Mouse (Mus musculus) hindbrain, embryonic 14.5 days (tissue): ENCODE results near the gene Rtf2. TPM values are rescaled to one million over a fixed set of nuclear protein-coding genes. Genes with fewer than 3 reads are reported as not detected.

Experiments
- ATAC-seq: fragments of 200-750 bp; cut with Nextera tagmentation; 2 replicates; pipeline ENCODE4 v1.8.0; 2017; ENCODE audit warnings: moderate number of reproducible peaks, mild to moderate bottlenecking, moderate TSS enrichment, moderate library complexity; ENCODE audit not compliant: low FRiP score
- DNase-seq: peaks from one replicate; pipeline ENCODE4 v3.0.0-alpha.2; 2015; ENCODE audit warnings: low spot score
- H3K27ac ChIP-seq: fragments of 300-500 bp; sonication (generic); 2 replicates; pipeline ENCODE4 v1.5.1; 2014; ENCODE audit warnings: mild to moderate bottlenecking, moderate library complexity
- H3K27me3 ChIP-seq: fragments of 300-500 bp; sonication (generic); 2 replicates; pipeline ENCODE4 v1.6.1; 2014; ENCODE audit warnings: mild to moderate bottlenecking, low read length, mixed read lengths; ENCODE audit not compliant: control insufficient read depth, insufficient read depth
- H3K36me3 ChIP-seq: fragments of 300-500 bp; sonication (generic); replicated peaks from 2 replicates; pipeline ENCODE4 v1.6.1; 2014; ENCODE audit not compliant: control insufficient read depth, insufficient read depth
- H3K4me1 ChIP-seq: fragments of 300-500 bp; sonication (generic); replicated peaks from 2 replicates; pipeline ENCODE4 v1.6.1; 2014; ENCODE audit warnings: antibody characterized with exemption, low read length, mixed read lengths; ENCODE audit not compliant: control insufficient read depth, insufficient read depth
- H3K4me2 ChIP-seq: fragments of 300-500 bp; sonication (generic); replicated peaks from 2 replicates; pipeline ENCODE4 v1.6.1; 2014; ENCODE audit warnings: mild to moderate bottlenecking, moderate library complexity
- H3K4me3 ChIP-seq: fragments of 300-500 bp; sonication (generic); replicated peaks from 2 replicates; pipeline ENCODE4 v1.5.1; 2014; ENCODE audit warnings: mild to moderate bottlenecking, low read length
- H3K9ac ChIP-seq: fragments of 300-500 bp; sonication (generic); 2 replicates; pipeline ENCODE4 v1.6.1; 2014
- H3K9me3 ChIP-seq: fragments of 300-500 bp; sonication (generic); 2 replicates; pipeline ENCODE4 v1.6.1; 2016; ENCODE audit warnings: low read length; ENCODE audit not compliant: control insufficient read depth
- WGBS: fragments of 180-500 bp; shearing (Covaris S2); extraction: QIAGEN DNeasy Blood & Tissue Kit; methylation state at CpG from one replicate; pipeline ENCODE4 v1.1.7; 2014; 5-methylcytosine and 5-hydroxymethylcytosine counted together
- polyA plus RNA-seq: library from polyadenylated mRNA; unstranded; fragments of >200 nt; fragmentation: Nextera tagmentation; extraction: Ambion mirVana; gene quantifications from 2 replicates; pipeline ENCODE4 v1.2.1, GENCODE M21; 2014

The Rtf2 gene
- polyA plus RNA-seq, 1 experiment from 2014 or later, result 91.7 TPM

DNA sequence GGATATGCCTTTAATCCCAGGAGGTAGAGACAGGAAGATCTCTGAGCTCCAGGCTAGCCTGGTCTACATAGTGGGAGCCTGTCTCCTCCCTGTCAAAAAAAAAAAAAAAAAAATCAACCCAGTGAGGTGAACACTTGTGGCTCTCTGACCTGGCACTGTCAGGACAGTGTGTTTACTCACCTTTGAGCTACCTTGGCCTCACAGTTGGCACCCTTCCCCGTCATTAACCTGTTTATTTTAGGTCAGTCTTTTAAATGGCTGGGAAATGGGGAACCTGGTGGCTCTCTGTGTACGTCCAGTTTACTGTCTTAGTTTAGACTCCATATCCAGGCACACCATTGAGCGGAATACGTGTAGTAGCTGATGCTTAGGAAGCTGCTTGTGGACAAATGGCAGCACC is 11.7 kb downstream of the Rtf2 start:
- no peak for ATAC-seq
- peaks cover 78% of the 10 kb centered on the region for H3K36me3 ChIP-seq
- 94% methylated on average over 4 of the region's 4 CpGs for WGBS

DNA sequence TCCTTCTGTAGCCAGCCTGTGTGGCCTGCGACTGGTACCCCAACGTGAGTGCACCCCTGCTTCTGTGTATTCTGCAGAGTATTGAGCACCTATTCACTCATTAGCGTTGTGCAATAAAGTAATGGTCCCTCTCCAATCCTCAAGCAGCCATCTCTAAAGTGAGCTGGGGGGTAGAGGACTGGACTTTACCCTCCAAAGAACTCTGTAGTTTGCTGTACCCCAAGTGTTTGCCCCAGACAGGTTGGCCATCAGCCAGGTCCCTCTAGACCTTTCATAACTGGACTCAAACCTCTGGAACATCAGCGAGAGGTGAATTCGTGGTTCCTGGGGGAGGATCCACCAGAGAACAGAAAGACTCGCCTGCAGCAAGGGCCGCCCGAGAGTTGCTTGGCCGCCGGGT is 12.1 kb downstream of the Rtf2 start:
- no peaks in the 10 kb centered on the region for H3K4me1 ChIP-seq
- H3K9ac ChIP-seq, result no peak overlapping the region
- ATAC-seq, result no peak
- 95% methylated on average over 10 of the region's 10 CpGs for WGBS
- no peak overlapping the region for H3K27ac ChIP-seq
- no peaks in the 10 kb centered on the region for H3K27me3 ChIP-seq
- DNase-seq, result no peak
- H3K4me2 ChIP-seq, result no peak overlapping the region
- H3K9me3 ChIP-seq, result no peaks in the 10 kb centered on the region
- peaks cover 78% of the 10 kb centered on the region for H3K36me3 ChIP-seq
- H3K4me3 ChIP-seq, result no peak overlapping the region

More for the DNA sequence above, 11.7 kb downstream of the Rtf2 start:
- Histone ChIP-seq H3K4me2 (no peak overlapping the region), H3K27ac (no peak overlapping the region), H3K4me1 (no peaks in the 10 kb centered on the region), H3K27me3 (no peaks in the 10 kb centered on the region), H3K9me3 (no peaks in the 10 kb centered on the region), H3K9ac (no peak overlapping the region), H3K4me3 (no peak overlapping the region)
- no peak for DNase-seq

DNA sequence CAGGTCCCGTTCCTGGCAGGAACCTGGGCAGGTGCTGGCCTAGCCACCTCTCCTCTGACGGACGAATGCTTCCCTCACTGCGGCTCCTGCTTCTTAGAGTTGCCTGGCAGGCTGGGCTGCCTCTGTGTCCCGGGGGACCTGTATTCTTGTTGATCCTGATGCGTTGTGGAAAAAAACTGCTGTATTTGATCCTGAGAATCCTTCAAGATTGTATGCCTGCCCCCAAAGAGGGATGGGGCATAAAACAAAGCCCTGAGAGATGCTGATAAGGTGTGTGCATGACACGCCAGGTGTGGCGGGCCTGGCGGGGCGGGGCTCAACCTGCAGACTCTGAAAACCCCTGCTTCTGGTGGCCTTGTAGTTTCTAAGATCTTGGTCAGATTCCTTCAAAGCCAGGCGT is 18.1 kb downstream of the Rtf2 start, which contains the start of gene Gcnt7:
Gene Gcnt7 (minus strand): TSS at position 101 of the 400 bp plus-strand sequence.
- 88% methylated on average over 11 of the region's 11 CpGs for WGBS
- Histone ChIP-seq H3K9ac (no peak within 1 kb of the TSS), H3K27ac (no peak within 1 kb of the TSS), H3K4me1 (no peaks in the 10 kb centered on the region), H3K36me3 (peaks cover 50% of the 10 kb centered on the region), H3K27me3 (no peaks in the 10 kb centered on the region), H3K4me3 (no peak within 1 kb of the TSS), H3K4me2 (no peak within 1 kb of the TSS), H3K9me3 (no peaks in the 10 kb centered on the region)
- DNase-seq (no peak), ATAC-seq (no peak)

DNA sequence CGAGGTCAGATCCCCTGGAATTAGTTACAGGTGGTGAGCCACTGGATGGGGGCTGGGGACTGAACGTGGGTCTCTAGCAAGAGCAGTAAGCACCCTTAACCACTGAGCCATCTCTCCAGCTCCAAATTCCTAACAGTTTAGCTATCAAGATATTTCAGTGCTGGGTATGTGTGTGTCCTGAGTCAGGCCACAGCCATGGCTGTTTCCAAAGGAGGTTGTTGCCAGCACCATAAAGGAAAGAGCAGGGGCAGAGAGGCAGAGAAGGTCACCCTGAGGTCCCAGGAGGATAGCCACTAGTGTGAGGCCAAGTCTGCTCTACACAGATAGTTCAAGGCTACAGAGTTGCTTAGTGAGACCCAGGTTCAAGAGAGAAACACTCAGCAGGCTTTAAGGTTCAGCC is 20.3 kb downstream of the Rtf2 start:
- Histone ChIP-seq H3K4me3 (no peak overlapping the region), H3K9ac (no peak overlapping the region), H3K9me3 (no peaks in the 10 kb centered on the region), H3K4me2 (no peak overlapping the region), H3K36me3 (peaks cover 60% of the 10 kb centered on the region), H3K27me3 (no peaks in the 10 kb centered on the region), H3K27ac (no peak overlapping the region), H3K4me1 (no peaks in the 10 kb centered on the region)
- DNase-seq (no peak), ATAC-seq (no peak)
- 84% methylated on average over 2 of the region's 2 CpGs for WGBS

DNA sequence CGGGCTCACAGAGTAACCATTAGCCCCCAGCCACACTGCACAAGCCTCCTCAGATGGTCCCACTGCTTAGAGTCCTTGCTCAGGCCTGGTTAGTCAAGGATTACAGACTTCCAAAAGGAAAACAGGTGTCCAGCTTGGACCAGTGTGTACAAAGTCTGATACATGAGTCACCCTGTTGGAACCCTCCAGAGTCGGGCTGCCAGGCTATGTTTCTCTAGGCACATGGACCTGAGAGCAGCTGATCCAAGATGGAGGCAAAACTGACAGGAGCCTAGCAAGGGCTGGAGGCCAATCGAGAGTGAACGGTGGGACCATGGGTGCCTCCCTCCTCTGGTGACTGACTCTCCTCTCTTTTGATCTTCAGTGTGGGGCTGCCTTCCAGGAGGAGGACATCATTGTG is 22.5 kb downstream of the Rtf2 start:
- H3K9ac ChIP-seq, result no peak overlapping the region
- H3K36me3 ChIP-seq, result peaks cover 69% of the 10 kb centered on the region
- no peak overlapping the region for H3K4me2 ChIP-seq
- H3K4me1 ChIP-seq, result no peaks in the 10 kb centered on the region
- no peak overlapping the region for H3K27ac ChIP-seq
- ATAC-seq, result no peak
- DNase-seq, result no peak
- H3K27me3 ChIP-seq, result no peaks in the 10 kb centered on the region
- WGBS, result 97% methylated on average over 4 of the region's 4 CpGs
- H3K4me3 ChIP-seq, result no peak overlapping the region
- H3K9me3 ChIP-seq, result no peaks in the 10 kb centered on the region

DNA sequence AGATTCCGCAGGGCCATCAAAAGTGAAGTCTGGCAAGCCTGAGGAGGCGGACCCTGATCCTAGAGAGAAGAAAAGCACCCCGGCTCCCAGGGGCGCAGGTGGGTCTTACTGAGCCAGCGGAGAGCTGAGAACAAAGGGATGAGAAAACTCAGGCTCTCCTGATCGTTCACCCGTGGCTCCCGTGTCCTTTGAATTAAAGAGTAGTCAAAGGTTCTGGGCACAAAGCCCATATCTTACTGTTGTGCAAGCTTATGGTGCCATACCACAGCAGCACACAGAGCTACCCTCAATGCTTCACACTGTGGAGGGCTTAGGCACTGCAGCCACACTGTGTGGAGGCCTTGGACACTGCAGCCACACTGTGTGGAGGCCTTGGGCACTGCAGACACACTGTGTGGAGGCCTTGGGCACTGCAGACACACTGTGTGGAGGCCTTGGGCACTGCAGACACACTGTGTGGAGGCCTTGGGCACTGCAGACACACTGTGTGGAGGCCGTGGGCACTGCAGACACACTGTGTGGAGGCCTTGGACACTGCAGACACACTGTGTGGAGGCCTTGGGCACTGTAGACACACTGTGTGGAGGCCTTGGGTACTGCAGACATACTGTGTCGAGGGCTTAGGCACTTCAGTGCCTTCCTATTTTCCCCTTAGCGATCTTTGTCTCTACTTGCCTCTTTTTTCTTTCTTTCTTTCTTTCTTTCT is 26.2 kb downstream of the Rtf2 start:
- Histone ChIP-seq H3K4me3 (no peak overlapping the region), H3K9ac (no peak overlapping the region), H3K4me2 (no peak overlapping the region), H3K4me1 (no peaks in the 10 kb centered on the region), H3K9me3 (no peaks in the 10 kb centered on the region), H3K36me3 (peaks cover 81% of the 10 kb centered on the region), H3K27me3 (no peaks in the 10 kb centered on the region), H3K27ac (no peak overlapping the region)
- DNase-seq, result no peak
- no peak for ATAC-seq
- WGBS, result 75% methylated on average over 11 of the region's 11 CpGs

DNA sequence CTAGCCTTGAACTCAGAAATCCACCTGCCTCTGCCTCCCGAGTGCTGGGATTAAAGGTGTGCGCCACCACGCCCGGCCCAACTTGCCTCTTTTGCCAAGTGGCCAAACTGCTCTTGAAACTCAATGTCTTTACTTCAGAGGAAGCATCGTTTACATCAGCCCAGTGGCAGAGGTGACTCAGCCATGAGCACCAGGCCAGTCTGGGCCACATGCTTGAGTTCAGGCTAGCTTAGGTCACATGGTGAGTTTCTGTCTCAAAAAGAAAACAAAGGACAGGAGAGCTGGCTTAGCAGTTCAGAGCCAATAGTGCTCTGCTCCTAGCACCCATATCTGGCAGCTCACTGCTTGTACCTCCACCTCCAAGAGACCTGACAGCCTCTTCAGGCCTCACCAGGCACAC is 26.9 kb downstream of the Rtf2 start:
- Histone ChIP-seq H3K27me3 (no peaks in the 10 kb centered on the region), H3K9me3 (no peaks in the 10 kb centered on the region), H3K4me1 (no peaks in the 10 kb centered on the region), H3K36me3 (peaks cover 75% of the 10 kb centered on the region), H3K27ac (no peak overlapping the region), H3K4me2 (no peak overlapping the region), H3K9ac (no peak overlapping the region), H3K4me3 (no peak overlapping the region)
- no peak for ATAC-seq
- DNase-seq, result no peak
- 94% methylated on average over 5 of the region's 5 CpGs for WGBS

DNA sequence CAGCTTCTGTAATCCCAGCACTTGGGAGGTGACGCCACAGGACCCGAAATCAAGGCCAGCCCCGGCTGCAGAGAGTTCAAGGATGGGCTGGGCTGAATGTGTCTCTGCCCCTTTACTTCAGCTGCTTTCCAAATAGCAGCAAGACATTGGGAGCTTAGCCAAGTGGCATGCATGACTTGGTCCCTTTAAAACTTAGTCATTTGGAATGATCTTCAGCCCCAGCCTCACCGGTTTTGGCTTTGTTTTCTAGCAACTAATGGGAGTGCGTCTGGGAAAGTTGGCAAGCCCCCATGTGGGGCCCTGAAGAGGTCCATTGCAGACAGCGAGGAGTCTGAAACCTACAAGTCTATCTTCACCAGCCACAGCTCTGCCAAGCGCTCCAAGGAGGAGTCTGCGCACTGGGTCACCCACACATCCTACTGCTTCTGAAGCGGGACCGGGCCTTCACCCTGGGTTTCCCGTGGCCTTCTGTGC is 28.0 kb downstream of the Rtf2 start:
- Histone ChIP-seq H3K4me3 (no peak overlapping the region), H3K4me1 (no peaks in the 10 kb centered on the region), H3K9ac (no peak overlapping the region), H3K36me3 (peaks cover 65% of the 10 kb centered on the region), H3K4me2 (no peak overlapping the region), H3K27ac (no peak overlapping the region), H3K9me3 (no peaks in the 10 kb centered on the region), H3K27me3 (no peaks in the 10 kb centered on the region)
- 68% methylated on average over 11 of the region's 11 CpGs for WGBS
- ATAC-seq (peak; percentile 69; the same call in 1 of the 2 replicates), DNase-seq (peak; percentile 74)

DNA sequence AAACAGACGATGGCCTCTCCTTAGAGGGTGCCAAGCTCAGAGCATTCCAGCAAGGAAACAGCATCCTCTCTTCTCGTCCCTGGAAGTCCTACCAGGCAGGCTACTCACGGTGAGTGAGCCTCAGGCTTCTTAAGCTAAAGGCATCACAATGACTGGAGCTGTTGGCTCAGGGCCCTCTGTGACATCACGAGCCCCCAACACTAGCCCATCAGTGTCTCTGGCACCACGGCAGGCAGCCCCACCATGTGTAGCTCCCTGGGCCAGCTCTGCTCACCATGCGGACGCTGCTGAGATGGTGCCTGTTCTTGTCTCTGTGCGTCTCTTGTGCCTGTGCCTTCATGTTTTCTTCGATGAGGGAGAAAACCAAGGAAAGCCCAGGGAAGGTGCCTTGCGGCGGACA is 32.0 kb downstream of the Rtf2 start, which contains the start of gene Fam209:
Gene Fam209 (plus strand): TSS at position 203 of the 400 bp plus-strand sequence.
- WGBS, result 89% methylated on average over 11 of the region's 11 CpGs
- no peak for ATAC-seq
- no peak within 1 kb of the TSS for H3K27ac ChIP-seq
- H3K9ac ChIP-seq, result no peak within 1 kb of the TSS
- H3K4me3 ChIP-seq, result no peak within 1 kb of the TSS
- no peaks in the 10 kb centered on the region for H3K9me3 ChIP-seq
- DNase-seq, result no peak
- H3K4me2 ChIP-seq, result no peak within 1 kb of the TSS
- no peaks in the 10 kb centered on the region for H3K27me3 ChIP-seq
- no peaks in the 10 kb centered on the region for H3K4me1 ChIP-seq
- H3K36me3 ChIP-seq, result peaks cover 27% of the 10 kb centered on the region
